ENCODE assay signal across 8 mouse cellular contexts in the genomic region with DNA sequence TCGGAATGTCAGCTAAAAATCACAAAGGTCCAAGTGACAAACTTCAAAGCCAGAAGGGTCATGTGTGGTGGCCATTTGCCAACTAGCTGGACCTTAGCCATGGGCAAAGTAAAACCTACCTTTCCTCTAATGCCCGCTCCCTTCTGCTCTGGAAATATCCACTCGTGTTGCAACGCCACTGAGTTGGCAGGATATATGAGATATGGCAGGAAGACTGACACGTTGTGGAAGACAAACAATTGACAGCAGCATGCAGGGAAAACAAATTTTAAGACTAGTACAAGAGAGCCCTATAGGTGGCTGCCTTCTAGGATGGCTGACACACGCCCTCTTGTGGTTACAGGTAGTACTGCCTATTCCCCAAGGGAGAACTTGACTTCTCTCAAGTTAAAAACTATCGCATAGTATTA. TPM values are rescaled to one million over a fixed set of nuclear protein-coding genes. Genes with fewer than 3 reads are reported as not detected.
A peak's percentile ranks its signal among the peaks of the same experiment; 100 is the strongest.
DNase-seq lines count a peak whose midpoint lies in the region; ATAC-seq and TF ChIP-seq lines count a peak whose summit lies in the region.

No protein-coding gene starts in this region.

- H3K27ac ChIP-seq in thymus, adult 2 months (ENCODE audit: control insufficient read depth, insufficient read depth, low read length): no peak overlapping the region
- H3K27ac ChIP-seq in limb, embryonic 14.5 days (replicated peaks; ENCODE audit: low read depth, low read length): no peak overlapping the region
- no peak overlapping the region for H3K27ac ChIP-seq in midbrain, postnatal 0 days (ENCODE audit: low read depth, low read length)

- H3K36me3 ChIP-seq in thymus, adult 2 months (ENCODE audit: control insufficient read depth, insufficient read depth, low read length): no peaks in the 10 kb centered on the region
- H3K36me3 ChIP-seq in limb, embryonic 14.5 days (ENCODE audit: control insufficient read depth, insufficient read depth, low read length): no peaks in the 10 kb centered on the region
- no peaks in the 10 kb centered on the region for H3K36me3 ChIP-seq in midbrain, postnatal 0 days (ENCODE audit: insufficient read depth, low read length)

- H3K4me1 ChIP-seq in thymus, adult 2 months (replicated peaks; ENCODE audit: control insufficient read depth, insufficient read depth, low read length): no peaks in the 10 kb centered on the region
- no peaks in the 10 kb centered on the region for H3K4me1 ChIP-seq in limb, embryonic 14.5 days (ENCODE audit: control insufficient read depth, insufficient read depth, low read length)
- H3K4me1 ChIP-seq in midbrain, postnatal 0 days (ENCODE audit: insufficient read depth, low read length): no peaks in the 10 kb centered on the region

- WGBS in thymus, adult 2 months: 31% methylated on average over 7 of the region's 7 CpGs
- 43% methylated on average over 7 of the region's 7 CpGs for WGBS in limb, embryonic 14.5 days
- 40% methylated on average over 7 of the region's 7 CpGs for WGBS in midbrain, postnatal 0 days

- TF ChIP-seq CTCF in thymus, adult 2 months (IDR thresholded peaks at IDR 0.05; ENCODE audit: borderline replicate concordance, control insufficient read depth, extremely low read depth, insufficient read depth, low read length, poor library complexity): no peak
- TF ChIP-seq CTCF in midbrain, postnatal 0 days (IDR thresholded peaks at IDR 0.05): peak; percentile 97

- H3K4me3 ChIP-seq in thymus, adult 2 months (ENCODE audit: control insufficient read depth, insufficient read depth, low read length): no peak overlapping the region
- H3K4me3 ChIP-seq in limb, embryonic 14.5 days (replicated peaks; ENCODE audit: low read length): no peak overlapping the region
- no peak overlapping the region for H3K4me3 ChIP-seq in midbrain, postnatal 0 days (ENCODE audit: low read depth, low read length)

- H3K4me2 ChIP-seq in limb, embryonic 14.5 days (replicated peaks; ENCODE audit: low read depth, low read length, severe bottlenecking): no peak overlapping the region
- no peak overlapping the region for H3K4me2 ChIP-seq in midbrain, postnatal 0 days (ENCODE audit: low read depth, low read length, poor library complexity, severe bottlenecking)

- ATAC-seq in limb, embryonic 14.5 days (ENCODE audit: low FRiP score, low read depth): peak; percentile 44; the same call in 1 of the 2 replicates
- peak; percentile 61; the same call in 1 of the 2 replicates for ATAC-seq in midbrain, postnatal 0 days (ENCODE audit: low FRiP score)

- TF ChIP-seq POLR2A in thymus, adult 2 months (IDR thresholded peaks at IDR 0.05; ENCODE audit: control insufficient read depth, extremely low read depth, insufficient read depth, low read length, poor library complexity): no peak
- no peak for TF ChIP-seq POLR2A in limb, embryonic 14.5 days (IDR thresholded peaks at IDR 0.05; ENCODE audit: borderline replicate concordance, extremely low read depth, insufficient read depth, insufficient read length)

- H3K9me3 ChIP-seq in limb, embryonic 14.5 days (ENCODE audit: control insufficient read depth, low read length): no peaks in the 10 kb centered on the region
- no peaks in the 10 kb centered on the region for H3K9me3 ChIP-seq in midbrain, postnatal 0 days (ENCODE audit: low read length)

- H3K27me3 ChIP-seq in thymus, adult 2 months (ENCODE audit: control insufficient read depth, insufficient read depth, low read length): no peaks in the 10 kb centered on the region
- H3K27me3 ChIP-seq in limb, embryonic 14.5 days (ENCODE audit: control insufficient read depth, insufficient read depth, low read length): no peaks in the 10 kb centered on the region
- no peaks in the 10 kb centered on the region for H3K27me3 ChIP-seq in midbrain, postnatal 0 days (ENCODE audit: insufficient read depth, low read length)

- no peak overlapping the region for H3K9ac ChIP-seq in limb, embryonic 14.5 days (ENCODE audit: low read depth, low read length, severe bottlenecking)
- no peak overlapping the region for H3K9ac ChIP-seq in midbrain, postnatal 0 days (replicated peaks; ENCODE audit: low read length, poor library complexity, severe bottlenecking)

- DNase-seq in thymus, adult 2 months: peak; percentile 13
- no peak for DNase-seq in thymus, postnatal 36 days
- DNase-seq in c-Kit-positive CD71-positive TER-119-positive erythroid progenitor cells, embryonic 14.5 days (ENCODE audit: low spot score): peak; percentile 22
- DNase-seq in frontal cortex, postnatal 36 days (ENCODE audit: low spot score in 2 of 2): peak; percentile 61 to 81
- DNase-seq in kidney, adult 11 months: peak; percentile 37
- DNase-seq in limb, embryonic 14.5 days (ENCODE audit: low spot score): peak; percentile 84
- DNase-seq in midbrain, postnatal 0 days (ENCODE audit: low spot score): peak; percentile 88
- DNase-seq in urinary bladder, postnatal 36 days (ENCODE audit: low spot score in 2 of 2): peak; percentile 23 to 42

RNA-seq across cellular contexts. Expression of a gene that starts 8.1 kb away (rescaled TPM):
- polyA plus RNA-seq in thymus, adult 2 months (2012; rRNA removed): not detected in 2 replicates
- polyA plus RNA-seq in limb, embryonic 14.5 days (2012; rRNA removed): not detected in 2 replicates
- polyA plus RNA-seq in limb, embryonic 14.5 days (2014; fragmentation: Nextera tagmentation; extraction: Ambion mirVana): not detected in 2 replicates
- total RNA-seq in midbrain, postnatal 0 days (2014; rRNA removed): not detected in 2 replicates
- not detected in 2 replicates for polyA plus RNA-seq in midbrain, postnatal 0 days (2015; fragmentation: Nextera tagmentation; extraction: Ambion mirVana)

RNA-seq across cellular contexts. Expression of a gene that starts 34.3 kb away (rescaled TPM):
- polyA plus RNA-seq in thymus, adult 2 months (2012; rRNA removed): 0.05 and 0.09 TPM in 2 replicates
- 78.7 and 128 TPM in 2 replicates for polyA plus RNA-seq in limb, embryonic 14.5 days (2012; rRNA removed)
- polyA plus RNA-seq in limb, embryonic 14.5 days (2014; fragmentation: Nextera tagmentation; extraction: Ambion mirVana): 196 and 263 TPM in 2 replicates
- 0.16 TPM in 1 of 2 replicates, not detected in the other for total RNA-seq in midbrain, postnatal 0 days (2014; rRNA removed)
- 0.10 TPM in 1 of 2 replicates, not detected in the other for polyA plus RNA-seq in midbrain, postnatal 0 days (2015; fragmentation: Nextera tagmentation; extraction: Ambion mirVana)

Comparison
In these comparisons a context has a peak if more than half of its experiments do, and no peak if none do; other contexts are left out.
1. DNase-seq: peak in thymus, adult 2 months (single experiment), c-Kit-positive CD71-positive TER-119-positive erythroid progenitor cells, embryonic 14.5 days (single experiment), frontal cortex, postnatal 36 days (2 of 2), kidney, adult 11 months (single experiment), limb, embryonic 14.5 days (single experiment), midbrain, postnatal 0 days (single experiment) and urinary bladder, postnatal 36 days (2 of 2); none in thymus, postnatal 36 days (0 of 2).
2. RNA of a gene that starts 34.3 kb away (polyA plus RNA-seq): 78.7 to 263 TPM in limb, embryonic 14.5 days; 0.10 TPM in midbrain, postnatal 0 days and 0.05 to 0.09 TPM in thymus, adult 2 months; every median in the first group is over 10 times any median in the second.